9 mouse cellular contexts compared by ENCODE assay signal in the genomic region with DNA sequence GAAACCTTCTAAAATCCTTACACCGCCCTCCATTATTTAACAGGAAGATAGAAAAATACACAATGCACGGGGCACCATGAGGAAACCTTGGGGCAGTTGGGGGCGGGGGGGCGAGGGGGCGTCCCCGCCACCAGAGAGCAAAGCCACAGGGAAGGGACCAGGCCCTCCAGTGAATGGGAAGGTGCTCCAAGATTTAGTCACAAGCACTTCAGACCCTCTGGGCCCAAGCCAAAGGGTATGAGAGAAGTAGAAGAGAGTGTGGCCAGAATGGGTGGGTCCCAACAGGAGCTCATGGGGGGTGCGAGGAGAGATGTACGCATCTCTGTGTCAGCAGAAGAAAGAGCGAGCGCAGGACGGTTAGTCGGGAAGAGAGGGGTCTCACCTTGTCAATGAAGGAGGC. TPM values are rescaled to one million over a fixed set of nuclear protein-coding genes. Genes with fewer than 3 reads are reported as not detected.
DNase-seq lines count a peak whose midpoint lies in the region; ATAC-seq and TF ChIP-seq lines count a peak whose summit lies in the region.
"Had no signal": no experiment of that assay in that cellular context is flagged by ENCODE, and none has a peak within 500 bp of the region (broad histone marks: within the 10 kb centered on the region; RNA-seq: fewer than 3 reads in every experiment).

No protein-coding gene starts in this region.

- H3K9me3 ChIP-seq in forebrain, embryonic 12.5 days = no peaks in the 10 kb centered on the region
- no peaks in the 10 kb centered on the region for H3K9me3 ChIP-seq in limb, embryonic 14.5 days (ENCODE audit: control insufficient read depth, low read length)
- H3K9me3 ChIP-seq in neural tube, embryonic 12.5 days = no peaks in the 10 kb centered on the region

- WGBS in forebrain, embryonic 12.5 days = 15% methylated on average over 12 of the region's 12 CpGs
- whole genome bisulfite sequencing in limb, embryonic 14.5 days = 12% methylated on average over 10 of the region's 12 CpGs
- WGBS in neural tube, embryonic 12.5 days = 13% methylated on average over 12 of the region's 12 CpGs

- peaks cover 77% of the 10 kb centered on the region for H3K27me3 ChIP-seq in forebrain, embryonic 12.5 days
- peaks cover 27% of the 10 kb centered on the region for H3K27me3 ChIP-seq in limb, embryonic 14.5 days (ENCODE audit: control insufficient read depth, insufficient read depth, low read length)
- peaks cover 55% of the 10 kb centered on the region for H3K27me3 ChIP-seq in neural tube, embryonic 12.5 days (replicated peaks)

- H3K4me3 ChIP-seq in forebrain, embryonic 12.5 days (replicated peaks) = peak overlapping the region; percentile 30
- peak overlapping the region; percentile 30 for H3K4me3 ChIP-seq in limb, embryonic 14.5 days (replicated peaks; ENCODE audit: low read length)
- no peak overlapping the region for H3K4me3 ChIP-seq in neural tube, embryonic 12.5 days

- no peak for TF ChIP-seq POLR2A in limb, embryonic 14.5 days (IDR thresholded peaks at IDR 0.05; ENCODE audit: borderline replicate concordance, extremely low read depth, insufficient read depth, insufficient read length)

- ATAC-seq in forebrain, embryonic 12.5 days (ENCODE audit: low FRiP score) = no peak
- no peak for ATAC-seq in limb, embryonic 14.5 days (ENCODE audit: low FRiP score, low read depth)
- ATAC-seq in neural tube, embryonic 12.5 days (ENCODE audit: low FRiP score, low read depth) = no peak

- H3K27ac ChIP-seq in forebrain, embryonic 12.5 days = no peak overlapping the region
- no peak overlapping the region for H3K27ac ChIP-seq in limb, embryonic 14.5 days (replicated peaks; ENCODE audit: low read depth, low read length)
- H3K27ac ChIP-seq in neural tube, embryonic 12.5 days = no peak overlapping the region

- peaks cover 25% of the 10 kb centered on the region for H3K4me1 ChIP-seq in forebrain, embryonic 12.5 days
- H3K4me1 ChIP-seq in limb, embryonic 14.5 days (ENCODE audit: control insufficient read depth, insufficient read depth, low read length) = peaks cover 34% of the 10 kb centered on the region
- H3K4me1 ChIP-seq in neural tube, embryonic 12.5 days = peaks cover 21% of the 10 kb centered on the region

- 0 out of 2 replicates have a peak overlapping the region, but pooled peaks have one; percentile 42 for H3K9ac ChIP-seq in forebrain, embryonic 12.5 days
- no peak overlapping the region for H3K9ac ChIP-seq in limb, embryonic 14.5 days (ENCODE audit: low read depth, low read length, severe bottlenecking)
- no peak overlapping the region for H3K9ac ChIP-seq in neural tube, embryonic 12.5 days

- DNase-seq in kidney, adult 9 months = peak; percentile 40
- DNase-seq in kidney, postnatal 4 days = no peak
- DNase-seq in limb, embryonic 14.5 days (ENCODE audit: low spot score) = no peak
- no peak for DNase-seq in layer of hippocampus, postnatal 36 days
- no peak for DNase-seq in frontal cortex, postnatal 10 days (ENCODE audit: low spot score in 2 of 2)
- DNase-seq in layer of hippocampus, adult 8-10 months (ENCODE audit: low spot score in 2 of 2) = no peak

- no peaks in the 10 kb centered on the region for H3K36me3 ChIP-seq in forebrain, embryonic 12.5 days (replicated peaks)
- H3K36me3 ChIP-seq in limb, embryonic 14.5 days (ENCODE audit: control insufficient read depth, insufficient read depth, low read length) = no peaks in the 10 kb centered on the region
- no peaks in the 10 kb centered on the region for H3K36me3 ChIP-seq in neural tube, embryonic 12.5 days

- H3K4me2 ChIP-seq in forebrain, embryonic 12.5 days = peak overlapping the region; percentile 53
- H3K4me2 ChIP-seq in limb, embryonic 14.5 days (replicated peaks; ENCODE audit: low read depth, low read length, severe bottlenecking) = peak overlapping the region; percentile 56
- H3K4me2 ChIP-seq in neural tube, embryonic 12.5 days (replicated peaks) = peak overlapping the region; percentile 56

RNA-seq across cellular contexts. Expression of gene Krt8, which starts 0.8 kb away (rescaled TPM):
- polyA plus RNA-seq in forebrain, embryonic 12.5 days (2016; fragmentation: Nextera tagmentation; extraction: Ambion mirVana) = 10.0 and 13.4 TPM in 2 replicates
- 3.7 and 7.9 TPM in 2 replicates for polyA plus RNA-seq in limb, embryonic 14.5 days (2012; rRNA removed)
- polyA plus RNA-seq in limb, embryonic 14.5 days (2014; fragmentation: Nextera tagmentation; extraction: Ambion mirVana) = 13.2 and 19.8 TPM in 2 replicates
- polyA plus RNA-seq in neural tube, embryonic 12.5 days (2016; fragmentation: Nextera tagmentation; extraction: Ambion mirVana) = 5.4 and 6.8 TPM in 2 replicates
- total RNA-seq in layer of hippocampus, postnatal 36 days (2021) = under 1 TPM in 1 of 2 experiments, not detected in 1; 0.18 TPM
- under 1 TPM in 3 of 4 experiments, not detected in 1; 0.22 to 0.56 (median 0.43) TPM for total RNA-seq in layer of hippocampus, adult 8-10 months (2022)

RNA-seq across cellular contexts. Expression of gene Krt18, which starts 24.5 kb away (rescaled TPM):
- 9.4 and 13.6 TPM in 2 replicates for polyA plus RNA-seq in forebrain, embryonic 12.5 days (2016; fragmentation: Nextera tagmentation; extraction: Ambion mirVana)
- 5.9 and 7.6 TPM in 2 replicates for polyA plus RNA-seq in limb, embryonic 14.5 days (2012; rRNA removed)
- polyA plus RNA-seq in limb, embryonic 14.5 days (2014; fragmentation: Nextera tagmentation; extraction: Ambion mirVana) = 16.4 and 22.3 TPM in 2 replicates
- polyA plus RNA-seq in neural tube, embryonic 12.5 days (2016; fragmentation: Nextera tagmentation; extraction: Ambion mirVana) = 4.1 and 4.2 TPM in 2 replicates
- under 1 TPM in 1 of 2 experiments, not detected in 1; 0.71 TPM for total RNA-seq in layer of hippocampus, postnatal 36 days (2021)
- 1 to 10 TPM in 2 of 4 experiments, under 1 TPM in 1, not detected in 1; 0.23 to 2.4 (median 2.3) TPM for total RNA-seq in layer of hippocampus, adult 8-10 months (2022)

RNA-seq across cellular contexts. Expression of gene Krt78, which starts 49.4 kb away (rescaled TPM):
- not detected in 2 replicates for polyA plus RNA-seq in forebrain, embryonic 12.5 days (2016; fragmentation: Nextera tagmentation; extraction: Ambion mirVana)
- polyA plus RNA-seq in limb, embryonic 14.5 days (2012; rRNA removed) = 0.04 and 0.09 TPM in 2 replicates
- 0.08 and 0.22 TPM in 2 replicates for polyA plus RNA-seq in limb, embryonic 14.5 days (2014; fragmentation: Nextera tagmentation; extraction: Ambion mirVana)
- 0.05 TPM in 1 of 2 replicates, not detected in the other for polyA plus RNA-seq in neural tube, embryonic 12.5 days (2016; fragmentation: Nextera tagmentation; extraction: Ambion mirVana)
- not detected for total RNA-seq in layer of hippocampus, postnatal 36 days (2021)
- not detected for total RNA-seq in layer of hippocampus, adult 8-10 months (2022)
- polyA plus RNA-seq: neural tube, embryonic 14.5 days had no signal
